13 mouse cellular contexts compared by ENCODE assay signal in the genomic region with DNA sequence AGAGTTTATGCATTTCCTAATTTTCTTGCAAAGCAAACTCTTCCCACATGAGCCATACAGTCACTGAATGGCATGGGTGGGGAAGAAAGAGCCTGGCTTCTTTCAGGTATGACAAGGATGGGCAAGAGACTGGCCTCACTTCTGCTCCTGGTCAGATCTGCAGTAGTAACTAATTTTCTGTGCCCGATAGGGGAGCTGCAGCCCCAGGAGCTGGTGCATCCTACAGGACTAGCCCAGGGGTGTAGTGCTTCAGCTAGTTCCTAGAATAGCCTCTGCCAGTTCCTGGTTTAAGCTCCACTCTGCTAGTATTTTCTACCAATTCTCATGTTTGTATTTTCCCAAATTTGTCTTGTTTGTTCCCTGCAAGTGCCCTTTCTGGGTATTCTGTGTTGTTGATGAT. TPM values are rescaled to one million over a fixed set of nuclear protein-coding genes. Genes with fewer than 3 reads are reported as not detected.
DNase-seq lines count a peak whose midpoint lies in the region; ATAC-seq and TF ChIP-seq lines count a peak whose summit lies in the region.
"Had no signal": no experiment of that assay in that cellular context is flagged by ENCODE, and none has a peak within 500 bp of the region (broad histone marks: within the 10 kb centered on the region; RNA-seq: fewer than 3 reads in every experiment).

No protein-coding gene starts in this region.

- intact Hi-C loops in left cerebral cortex, postnatal 4 days (cut with DNase I) = no loop called here

- no peak overlapping the region for H3K4me2 ChIP-seq in heart, embryonic 12.5 days
- H3K4me2 ChIP-seq: neural tube, embryonic 12.5 days had no signal

- no peak overlapping the region for H3K27ac ChIP-seq in heart, embryonic 12.5 days (ENCODE audit: poor library complexity, severe bottlenecking)
- no peak overlapping the region; the same call in 1 of the 2 replicates for H3K27ac ChIP-seq in layer of hippocampus, adult 2 months
- H3K27ac ChIP-seq: heart, embryonic 10.5 days; neural tube, embryonic 12.5 days had no signal

- peaks cover 3% of the 10 kb centered on the region; the same call in 1 of the 2 replicates for H3K4me1 ChIP-seq in heart, embryonic 12.5 days (replicated peaks)
- H3K4me1 ChIP-seq: neural tube, embryonic 12.5 days had no signal

- ATAC-seq in heart, embryonic 12.5 days (ENCODE audit: insufficient number of reproducible peaks, low FRiP score) = no peak

- peak; percentile 52 for TF ChIP-seq CTCF in layer of hippocampus, adult 2 months (conservative IDR thresholded peaks at IDR 0.05)

- no peak overlapping the region for H3K4me3 ChIP-seq in heart, embryonic 12.5 days
- H3K4me3 ChIP-seq in layer of hippocampus, adult 2 months = no peak overlapping the region
- H3K4me3 ChIP-seq: heart, embryonic 10.5 days; neural tube, embryonic 12.5 days had no signal

- H3K9ac ChIP-seq in heart, embryonic 12.5 days = no peak overlapping the region
- H3K9ac ChIP-seq: neural tube, embryonic 12.5 days had no signal

- 32% methylated on average over 1 of the region's 1 CpGs for WGBS in heart, embryonic 12.5 days

- DNase-seq in heart, adult 11 months = peak; percentile 79
- DNase-seq in layer of hippocampus, adult 2 months (ENCODE audit: low spot score in 2 of 2) = no peak
- no peak for DNase-seq in layer of hippocampus, postnatal 25 days (ENCODE audit: extremely low spot score in 1 of 2, low spot score in 1 of 2)
- peak; percentile 32 to 37 for DNase-seq in right cerebral cortex, postnatal 10 days (ENCODE audit: low spot score in 2 of 2)
- no peak for DNase-seq in right cerebral cortex, adult 2 months (ENCODE audit: low spot score in 2 of 2)
- no peak for DNase-seq in embryo, embryonic 9.5 days (ENCODE audit: extremely low spot score)
- DNase-seq in left cerebral cortex, postnatal 4 days = no peak
- DNase-seq: cerebellum, adult 2 months; lung, adult 2 months; thymus, adult 2 months had no signal

- H3K9me3 ChIP-seq in heart, embryonic 12.5 days (replicated peaks) = no peaks in the 10 kb centered on the region
- H3K9me3 ChIP-seq: heart, embryonic 10.5 days; neural tube, embryonic 12.5 days had no signal

- no peaks in the 10 kb centered on the region for H3K27me3 ChIP-seq in heart, embryonic 12.5 days (replicated peaks)
- H3K27me3 ChIP-seq: neural tube, embryonic 12.5 days had no signal

- peaks cover 13% of the 10 kb centered on the region for H3K36me3 ChIP-seq in heart, embryonic 12.5 days

RNA-seq across cellular contexts. Expression of gene Fcho2, which starts 18.9 kb away (rescaled TPM):
- 35.2 and 41.9 TPM in 2 replicates for polyA plus RNA-seq in heart, embryonic 12.5 days (2016; fragmentation: Nextera tagmentation; extraction: Ambion mirVana)
- 10 to 100 TPM; 37.7 to 44.8 TPM for total RNA-seq in layer of hippocampus, adult 2 months (2021)
- 10 to 100 TPM; 33.7 to 39.7 TPM for total RNA-seq in layer of hippocampus, postnatal 25 days (2021)
- 10 to 100 TPM; 43.2 to 47.7 TPM for total RNA-seq in left cerebral cortex, postnatal 4 days (2021)

Comparison
In these comparisons a context has a peak if more than half of its experiments do, and no peak if none do; other contexts are left out.
1. DNase-seq: peak in heart, adult 11 months (single experiment) and right cerebral cortex, postnatal 10 days (2 of 2); none in layer of hippocampus, adult 2 months (0 of 2), layer of hippocampus, postnatal 25 days (0 of 2), right cerebral cortex, adult 2 months (0 of 2), embryo, embryonic 9.5 days (single experiment) and left cerebral cortex, postnatal 4 days (single experiment).